Mouse (Mus musculus) Patski (cell line): ENCODE results near the gene Prps1l1. TPM values are rescaled to one million over a fixed set of nuclear protein-coding genes. Genes with fewer than 3 reads are reported as not detected.

ENCODE experiments used
- ATAC-seq: fragments of 100-300 bp; one replicate; pipeline ENCODE4 v1.8.0; 2021
- CTCF ChIA-PET: fragments of 350-600 bp; sonication (Branson Sonifier 250); formaldehyde crosslinking; loops from one replicate; lab custom pipeline; 2022; ENCODE audit warnings: inconsistent platforms; lab: Charles Lee
- POLR2A ChIA-PET: fragments of 350-600 bp; sonication (Branson Sonifier 250); formaldehyde crosslinking; loops from one replicate; lab custom pipeline; 2022; ENCODE audit warnings: antibody characterized with exemption, inconsistent platforms; lab: Charles Lee
- DNase-seq: peaks from one replicate; pipeline ENCODE4 v3.0.0-alpha.2; 2011; ENCODE audit warnings: low read depth, low spot score
- H3K27me3 ChIP-seq: fragments of 371-371 bp; one replicate; pipeline ENCODE4 v1.5.1; 2021
- CTCF ChIP-seq: fragments of 100-300 bp; IDR thresholded peaks from one replicate; pipeline ENCODE4 v1.5.1; 2021
- in situ Hi-C: fragments of 300-500 bp; cut with MboI; formaldehyde crosslinking; loops from 3 replicates; pipeline ENCODE4 v1.11.1; 2018; ENCODE audit warnings: low pct_unique_long_range_greater_than_20kb, mixed read lengths
- polyA plus RNA-seq: library from polyadenylated mRNA; unstranded; gene quantifications from one replicate; pipeline ENCODE4 v1.2.3, GENCODE M21; 2021

The Prps1l1 gene
- polyA plus RNA-seq, 1 experiment from 2014 or later: not detected

DNA sequence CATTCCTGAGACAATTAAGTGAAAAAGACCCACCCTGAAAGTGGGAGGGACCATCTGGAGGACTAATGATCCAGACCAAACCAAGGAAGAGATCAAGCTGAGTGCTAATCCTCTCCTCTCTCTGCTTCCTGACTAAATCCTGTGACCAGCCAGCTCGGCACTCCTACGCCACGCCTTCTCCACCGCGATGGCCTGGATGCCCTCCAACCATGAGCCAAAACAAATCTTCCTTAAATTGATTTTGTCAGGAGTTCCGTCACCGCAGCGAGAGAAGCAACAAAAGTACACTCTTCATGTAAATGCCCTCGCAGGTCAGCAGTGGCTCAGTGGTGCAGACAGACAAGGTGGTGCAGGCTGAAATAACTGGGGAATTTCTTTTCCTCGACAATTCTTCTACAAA is 37.5 kb downstream of the Prps1l1 start:
- POLR2A ChIA-PET: no interaction called here
- no peak for TF ChIP-seq CTCF
- in situ Hi-C loops: no loop called here
- ATAC-seq (no peak), DNase-seq (no peak)
- CTCF ChIA-PET: no interaction called here
- peaks cover 6% of the 10 kb centered on the region for H3K27me3 ChIP-seq

DNA sequence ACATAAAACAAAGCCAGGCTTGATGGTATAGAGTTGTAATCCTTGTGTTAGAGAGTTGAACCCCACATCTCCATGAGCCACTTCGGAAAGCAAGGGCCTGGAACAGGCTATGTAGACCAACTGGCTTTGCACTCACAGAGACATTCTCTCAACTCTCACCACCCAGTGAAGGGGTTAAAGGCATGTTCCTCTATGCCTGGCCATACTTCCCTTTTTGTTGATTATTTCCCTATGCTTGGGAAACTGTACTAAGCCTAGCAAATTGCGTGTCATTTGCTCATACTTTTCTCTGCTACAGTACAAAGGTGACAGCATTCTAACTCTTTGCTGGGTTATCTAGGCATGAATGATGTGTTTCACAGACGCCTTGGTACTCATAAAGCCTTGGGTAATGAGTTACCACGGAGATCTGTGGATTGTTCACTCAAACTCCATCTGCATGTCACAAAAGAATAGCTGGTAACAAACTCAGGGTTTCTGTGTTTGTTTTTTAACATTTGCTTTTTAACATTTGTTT is 41.4 kb downstream of the Prps1l1 start:
- POLR2A ChIA-PET: no interaction called here
- H3K27me3 ChIP-seq: peaks cover 10% of the 10 kb centered on the region
- in situ Hi-C loops: no loop called here
- ATAC-seq (no peak), DNase-seq (no peak)
- no peak for TF ChIP-seq CTCF
- CTCF ChIA-PET: no interaction called here

DNA sequence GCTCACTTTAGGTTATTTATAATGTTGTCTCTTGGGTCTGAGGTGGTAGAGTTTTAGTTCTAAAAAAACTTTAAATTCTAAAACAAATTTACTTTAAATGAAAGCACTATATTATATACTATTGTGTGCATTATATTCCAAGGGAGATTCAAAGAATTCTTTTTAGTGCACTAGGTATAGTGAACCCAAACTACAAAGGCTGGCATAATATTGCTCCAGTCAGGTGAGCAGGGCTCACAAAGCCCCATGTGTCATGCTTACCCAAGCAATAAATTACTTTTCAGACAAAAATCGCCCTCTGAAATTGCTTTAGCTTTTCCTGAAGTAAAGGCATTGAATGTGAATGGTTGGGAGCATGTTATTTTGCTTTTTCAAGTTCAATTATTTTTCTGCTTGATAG is 43.0 kb downstream of the Prps1l1 start:
- ATAC-seq: no peak
- in situ Hi-C loops: no loop called here
- H3K27me3 ChIP-seq: peaks cover 10% of the 10 kb centered on the region
- DNase-seq: no peak
- ChIA-PET CTCF (no interaction called here), POLR2A (no interaction called here)
- no peak for TF ChIP-seq CTCF

Other genes starting within 250 kb of the Prps1l1 start
- gene Hdac9, start 67.7 kb upstream of the Prps1l1 start, polyA plus RNA-seq: 0.45 TPM
- 34.8 TPM for gene Snx13, start 62.4 kb downstream of the Prps1l1 start, polyA plus RNA-seq